Mouse (Mus musculus) small intestine, adult 2 months (tissue): ENCODE measurements at regions not wholly inside any gene's neighbourhood (a gene's known extent, or its start where the extent isn't known, plus 50 kb on each side); places are given as distances from the start of the nearest gene placed in this dataset.
"Not testable (repeated sequence)": the region's sequence is repeated elsewhere in the genome, so short reads cannot be mapped to it uniquely, and the experiment has no call there.

ENCODE experiments used
- H3K27ac ChIP-seq: fragments of 200-500 bp; 2 replicates; pipeline ENCODE4 v1.5.1; 2012; ENCODE audit warnings: low read depth, low read length, control low read depth, inconsistent platforms; ENCODE audit not compliant: insufficient read depth
- H3K27me3 ChIP-seq: fragments of 200-500 bp; 2 replicates; pipeline ENCODE4 v1.6.1; 2012; ENCODE audit warnings: mild to moderate bottlenecking, moderate library complexity, low read length, inconsistent platforms; ENCODE audit not compliant: control insufficient read depth, insufficient read depth
- H3K36me3 ChIP-seq: fragments of 200-500 bp; 2 replicates; pipeline ENCODE4 v1.6.1; 2012; ENCODE audit warnings: mild to moderate bottlenecking, low read length, control low read depth, inconsistent platforms; ENCODE audit not compliant: control insufficient read depth, insufficient read depth
- H3K4me1 ChIP-seq: fragments of 200-500 bp; 2 replicates; pipeline ENCODE4 v1.6.1; 2012; ENCODE audit warnings: low read length, inconsistent platforms, mixed read lengths; ENCODE audit not compliant: control insufficient read depth, insufficient read depth, insufficient read length
- H3K4me3 ChIP-seq: fragments of 200-500 bp; 2 replicates; pipeline ENCODE4 v1.5.1; 2012; ENCODE audit warnings: low read depth, mild to moderate bottlenecking, control low read depth, inconsistent platforms, low read length, moderate library complexity
- CTCF ChIP-seq: fragments of 200-500 bp; IDR thresholded peaks from 2 replicates; pipeline ENCODE4 v1.5.1; 2012; ENCODE audit warnings: low read depth, mild to moderate bottlenecking, control low read depth, inconsistent platforms, low read length, moderate library complexity, mixed read lengths; ENCODE audit not compliant: insufficient replicate concordance, insufficient read length; ENCODE audit errors: extremely low read depth
- POLR2A ChIP-seq: fragments of 200-500 bp; IDR thresholded peaks from 2 replicates; pipeline ENCODE4 v1.6.1; 2012; ENCODE audit warnings: low read depth, mild to moderate bottlenecking, control low read depth, inconsistent platforms, low read length, moderate library complexity
- WGBS: fragments of 180-500 bp; shearing (Covaris S2); methylation state at CpG from one replicate; pipeline ENCODE4 v1.1.7; 2018; 5-methylcytosine and 5-hydroxymethylcytosine counted together

- not testable (repeated sequence) for H3K36me3 ChIP-seq, H3K27me3 ChIP-seq, H3K27ac ChIP-seq, H3K4me3 ChIP-seq, H3K4me1 ChIP-seq
- 47% methylated on average over 1 of the region's 1 CpGs for WGBS
Observed at GRCm38 (mm10) chr3:29024851-29025250, 57.0 kb upstream of the Egfem1 start.

- no peaks in the 10 kb centered on the region for H3K36me3 ChIP-seq
- no peak for TF ChIP-seq CTCF
- no peak for TF ChIP-seq POLR2A
- no peaks in the 10 kb centered on the region for H3K27me3 ChIP-seq
- WGBS, result 69% methylated on average over 2 of the region's 2 CpGs
- H3K27ac ChIP-seq, result no peak overlapping the region
- no peak overlapping the region for H3K4me3 ChIP-seq
- no peaks in the 10 kb centered on the region for H3K4me1 ChIP-seq
Observed at GRCm38 (mm10) chr3:29027726-29028125, 54.1 kb upstream of the Egfem1 start.

DNA sequence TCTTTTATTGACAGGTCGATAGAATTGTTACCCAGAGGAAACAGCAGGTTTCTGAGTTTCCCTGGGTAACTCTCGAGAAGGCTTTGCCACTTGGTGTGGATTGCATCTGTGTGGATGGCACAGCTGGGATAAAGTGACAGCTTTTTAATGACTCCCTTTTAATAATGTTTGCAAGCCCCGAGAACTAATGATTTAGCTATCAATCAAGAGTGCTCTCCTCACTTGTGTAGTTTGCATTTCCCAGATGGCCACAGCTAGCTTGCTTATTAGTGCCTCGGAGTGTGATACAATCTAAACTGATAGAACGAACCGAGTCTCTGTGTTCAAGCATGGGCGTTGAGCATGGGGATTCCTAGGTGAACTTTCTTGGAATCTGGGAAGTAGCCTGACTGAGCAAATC, 51.0 kb upstream of the Egfem1 start:
- TF ChIP-seq CTCF, result no peak
- no peak for TF ChIP-seq POLR2A
- WGBS, result 63% methylated on average over 7 of the region's 7 CpGs

DNA sequence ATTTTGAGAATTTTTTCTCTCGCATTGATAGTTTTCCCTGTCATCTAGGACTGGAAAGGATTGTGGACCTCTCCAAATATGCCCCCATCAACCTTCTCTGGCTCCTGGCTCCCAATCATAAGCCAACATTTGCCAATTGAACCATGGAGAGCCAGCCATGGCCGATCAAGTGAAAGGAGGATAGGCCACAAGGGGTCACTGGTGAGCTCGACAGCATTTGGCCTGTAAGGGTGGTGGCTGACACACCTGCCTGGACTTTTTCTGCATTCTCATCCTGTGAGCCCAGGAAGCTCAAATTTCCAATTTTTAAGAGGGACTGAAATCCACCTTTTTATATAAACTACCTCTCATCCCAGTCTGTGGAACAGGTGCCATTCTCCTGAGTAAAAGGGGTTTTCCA, 50.0 kb upstream of the Egfem1 start:
- Histone ChIP-seq H3K27me3 (no peaks in the 10 kb centered on the region), H3K27ac (no peak overlapping the region)

More for the DNA sequence above, 51.0 kb upstream of the Egfem1 start:
- H3K27ac ChIP-seq, result no peak overlapping the region
- no peak overlapping the region for H3K4me3 ChIP-seq
- H3K27me3 ChIP-seq, result no peaks in the 10 kb centered on the region
- no peaks in the 10 kb centered on the region for H3K36me3 ChIP-seq
- no peaks in the 10 kb centered on the region for H3K4me1 ChIP-seq

More for the DNA sequence above, 50.0 kb upstream of the Egfem1 start:
- H3K4me3 ChIP-seq, result no peak overlapping the region
- TF ChIP-seq CTCF (peak; percentile 52; the same call in 1 of the 2 replicates), POLR2A (no peak)
- H3K36me3 ChIP-seq, result no peaks in the 10 kb centered on the region
- H3K4me1 ChIP-seq, result no peaks in the 10 kb centered on the region
- WGBS, result 38% methylated on average over 3 of the region's 3 CpGs
